Mouse (Mus musculus): ENCODE measurements around the gene Entpd7.
A peak's percentile ranks its signal among the peaks of the same experiment; 100 is the strongest.

The Entpd7 gene

DNA sequence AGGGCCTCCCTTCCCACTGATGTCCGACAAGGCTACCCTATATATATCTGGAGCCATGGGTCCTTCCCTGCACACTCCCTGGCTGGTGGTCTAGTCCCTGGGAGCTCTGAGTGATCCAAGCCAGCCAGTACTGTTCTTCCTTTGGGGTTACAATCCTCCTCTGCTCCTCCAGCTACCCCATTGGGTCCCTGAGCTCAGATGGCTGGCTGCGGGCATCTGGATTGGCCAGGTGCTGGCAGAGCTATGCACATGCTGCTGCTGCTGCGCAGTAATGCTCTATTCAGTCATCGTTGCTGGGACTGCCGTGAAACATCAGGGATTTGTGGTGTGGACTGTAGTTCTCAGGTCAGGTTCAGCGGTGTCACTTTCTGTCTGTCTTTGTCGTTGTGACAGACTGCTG lies 35.3 kb downstream of the Entpd7 start:
- no peak for DNase-seq (ENCODE audit: low spot score)

GRCm38 (mm10) chr19:43726510-43727146 lies 37.2 kb downstream of the Entpd7 start:
- no peak for DNase-seq (ENCODE audit: low spot score)

DNA sequence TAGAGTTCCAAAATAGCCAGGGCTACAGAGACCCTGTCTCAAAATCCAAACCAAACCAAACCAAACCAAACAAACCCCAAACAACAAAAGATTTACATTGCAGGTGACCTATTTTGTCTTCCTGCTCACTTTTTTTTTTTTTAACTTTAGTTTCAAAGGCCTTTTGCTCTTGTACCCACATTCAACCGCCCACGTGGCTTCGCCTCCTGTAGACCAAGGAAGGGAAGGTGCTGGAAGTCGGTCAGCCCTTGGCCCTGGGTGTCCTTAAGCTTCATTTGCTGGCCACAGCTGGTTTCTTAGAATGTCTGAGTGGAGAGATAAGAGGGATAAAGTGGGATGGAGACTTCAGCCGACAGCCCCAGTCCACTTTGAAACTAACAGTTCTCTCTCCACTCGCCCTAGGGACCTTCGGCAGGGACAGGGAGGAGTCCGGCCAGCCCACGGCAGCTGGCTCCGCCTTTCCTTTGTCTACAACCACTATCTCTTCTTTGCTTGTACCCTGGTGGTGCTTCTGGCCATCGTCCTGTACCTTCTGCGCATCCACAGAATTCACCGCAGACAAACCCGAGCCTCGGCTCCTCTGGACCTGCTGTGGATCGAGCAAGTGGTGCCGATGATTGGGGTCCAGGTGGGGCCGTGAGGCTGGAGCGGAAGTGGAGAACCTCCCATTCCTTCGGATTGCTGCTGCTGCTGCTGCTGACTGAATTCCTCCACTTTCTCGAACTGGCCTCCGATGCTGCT lies 40.0 kb downstream of the Entpd7 start:
- DNase-seq (ENCODE audit: low spot score): peak; percentile 7

GRCm38 (mm10) chr19:43730037-43730428 lies 40.6 kb downstream of the Entpd7 start:
- no peak for DNase-seq (ENCODE audit: low spot score)

- DNase-seq (ENCODE audit: low spot score): no peak
These were observed 41.7 kb downstream of the Entpd7 start for GRCm38 (mm10) chr19:43731157-43731556.

DNA sequence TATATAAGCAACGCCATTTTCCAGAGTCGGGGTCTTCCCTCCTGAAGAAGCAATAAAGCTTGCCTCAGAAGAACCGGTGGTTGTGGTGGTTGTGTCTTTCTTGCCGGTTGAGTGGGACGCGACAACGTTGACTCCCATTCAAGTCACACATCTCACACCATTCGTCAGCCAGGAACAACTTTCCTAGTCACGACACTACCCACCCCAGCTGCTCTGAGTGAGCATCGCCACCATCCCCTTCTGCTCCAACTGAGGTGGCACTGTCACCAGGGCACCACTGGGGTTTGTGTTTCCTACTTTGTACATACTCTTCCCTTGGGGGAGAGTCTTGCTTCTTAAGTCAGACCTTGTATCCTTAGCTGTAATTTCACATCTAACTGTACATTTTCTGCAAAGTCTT lies 48.9 kb downstream of the Entpd7 start:
- DNase-seq (ENCODE audit: low spot score): no peak

DNA sequence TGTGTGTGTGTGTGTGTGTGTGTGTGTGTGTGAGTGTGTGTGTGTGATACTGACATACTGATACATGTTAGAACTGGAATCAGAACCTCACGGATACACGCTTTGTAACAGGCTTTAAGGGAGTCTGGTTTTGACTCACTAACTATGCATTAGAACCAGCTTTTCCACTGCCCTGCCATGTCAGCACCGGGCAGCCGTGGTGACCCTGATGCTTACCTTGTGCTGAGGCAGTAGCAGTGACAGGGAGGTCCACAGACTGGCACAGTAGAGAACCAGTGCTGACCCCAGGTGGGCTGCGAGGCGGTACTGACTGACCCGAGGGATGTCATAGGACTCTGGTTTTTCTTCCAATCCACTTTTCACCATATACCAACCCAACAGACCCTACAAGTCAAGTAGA lies 53.9 kb downstream of the Entpd7 start:
- no peak for DNase-seq (ENCODE audit: low spot score)

- DNase-seq (ENCODE audit: low spot score): no peak
These were observed 56.3 kb downstream of the Entpd7 start for GRCm38 (mm10) chr19:43745740-43746139.

GRCm38 (mm10) chr19:43747877-43748276 lies 58.4 kb downstream of the Entpd7 start:
- DNase-seq (ENCODE audit: low spot score): no peak

DNA sequence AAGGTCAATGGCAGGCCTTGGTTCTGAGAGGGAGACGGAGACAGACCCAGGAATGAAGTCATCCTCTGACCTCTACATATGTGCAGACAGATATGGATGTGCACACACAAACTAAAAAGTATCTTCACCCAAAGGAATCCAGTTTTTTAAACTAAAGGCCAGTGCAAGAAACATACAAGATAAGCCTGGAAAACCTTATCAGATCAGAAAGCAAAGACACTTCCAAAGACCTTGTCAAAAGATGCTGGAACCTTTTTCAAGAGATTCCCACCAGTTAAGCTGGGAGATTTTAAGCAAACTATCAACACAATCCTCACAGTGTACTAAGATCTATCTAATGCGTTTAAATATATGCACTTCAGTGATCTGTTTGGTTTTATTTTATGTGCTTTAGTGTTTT lies 60.5 kb downstream of the Entpd7 start:
- DNase-seq (ENCODE audit: low spot score): no peak

GRCm38 (mm10) chr19:43752489-43753225 lies 63.2 kb downstream of the Entpd7 start, which contains the start of the genes Cutc and Cox15:
Cutc (plus strand) TSS chr19:43752996.
Cox15 (minus strand) TSS chr19:43753000.
- peak; percentile 96 for DNase-seq (ENCODE audit: low spot score)

- peak; percentile 75 for DNase-seq (ENCODE audit: low spot score)
These were observed 63.9 kb downstream of the Entpd7 start for GRCm38 (mm10) chr19:43753226-43753835.

GRCm38 (mm10) chr19:43754237-43754636 lies 64.8 kb downstream of the Entpd7 start:
- no peak for DNase-seq (ENCODE audit: low spot score)

GRCm38 (mm10) chr19:43754872-43755271 lies 65.4 kb downstream of the Entpd7 start:
- no peak for DNase-seq (ENCODE audit: low spot score)

DNA sequence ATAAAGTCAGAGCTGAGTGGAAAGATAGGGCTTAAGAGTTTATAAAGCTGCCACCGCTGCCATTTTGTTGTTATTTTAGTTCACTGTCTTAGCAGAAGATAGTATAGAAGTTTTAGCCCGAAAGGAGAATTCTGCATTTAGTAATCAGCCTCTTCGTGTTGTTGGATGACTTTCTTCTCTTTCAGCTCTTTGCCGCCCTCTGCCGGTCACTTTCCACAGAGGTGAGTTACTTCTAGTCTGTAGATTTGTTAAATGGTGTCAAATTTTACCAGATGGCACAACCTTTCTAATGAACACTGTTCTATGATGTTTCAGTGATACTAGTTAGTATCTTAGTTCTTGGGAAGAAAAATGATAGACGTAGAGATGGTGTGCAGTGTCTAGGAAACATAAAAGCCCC lies 71.0 kb downstream of the Entpd7 start:
- DNase-seq (ENCODE audit: low spot score): peak; percentile 17

- no peak for DNase-seq (ENCODE audit: low spot score)
These were observed 72.2 kb downstream of the Entpd7 start for GRCm38 (mm10) chr19:43761543-43762256.

DNA sequence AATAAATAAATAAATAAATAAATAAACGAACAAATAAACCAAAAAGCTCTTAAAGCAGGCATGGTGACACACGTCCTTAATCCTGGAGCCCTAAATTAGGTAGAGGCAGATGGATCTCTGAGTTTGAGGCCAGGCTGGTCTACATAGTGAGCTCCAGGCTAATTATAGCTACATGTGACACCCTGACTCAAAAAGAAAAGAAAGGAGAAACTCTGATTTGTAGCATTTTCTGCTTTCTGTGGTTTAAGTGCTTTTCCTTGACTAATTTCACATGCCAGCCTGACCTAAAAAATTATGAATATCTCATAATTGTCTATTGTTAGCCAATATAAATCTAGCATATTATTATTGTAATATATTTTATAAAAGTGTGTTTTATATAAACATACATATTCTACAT lies 72.9 kb downstream of the Entpd7 start:
- no peak for DNase-seq (ENCODE audit: low spot score)

- no peak for DNase-seq (ENCODE audit: low spot score)
These were observed 77.0 kb downstream of the Entpd7 start for GRCm38 (mm10) chr19:43766451-43766850.

- no peak for DNase-seq (ENCODE audit: low spot score)
These were observed 78.3 kb downstream of the Entpd7 start for GRCm38 (mm10) chr19:43767549-43768322.

GRCm38 (mm10) chr19:43769366-43769960 lies 80.0 kb downstream of the Entpd7 start:
- no peak for DNase-seq (ENCODE audit: low spot score)

- no peak for DNase-seq (ENCODE audit: low spot score)
These were observed 81.1 kb downstream of the Entpd7 start for GRCm38 (mm10) chr19:43770584-43770983.

All from ovary, postnatal 10 days (tissue).